Mouse (Mus musculus) kidney, postnatal 10 days (tissue): Measurements from ENCODE around the gene Fbp2.
A peak's percentile ranks its signal among the peaks of the same experiment; 100 is the strongest.

Experiments used
- DNase-seq: peaks from one replicate; pipeline ENCODE4 v3.0.0; 2021; ENCODE audit warnings: mixed read lengths

The Fbp2 gene

DNA sequence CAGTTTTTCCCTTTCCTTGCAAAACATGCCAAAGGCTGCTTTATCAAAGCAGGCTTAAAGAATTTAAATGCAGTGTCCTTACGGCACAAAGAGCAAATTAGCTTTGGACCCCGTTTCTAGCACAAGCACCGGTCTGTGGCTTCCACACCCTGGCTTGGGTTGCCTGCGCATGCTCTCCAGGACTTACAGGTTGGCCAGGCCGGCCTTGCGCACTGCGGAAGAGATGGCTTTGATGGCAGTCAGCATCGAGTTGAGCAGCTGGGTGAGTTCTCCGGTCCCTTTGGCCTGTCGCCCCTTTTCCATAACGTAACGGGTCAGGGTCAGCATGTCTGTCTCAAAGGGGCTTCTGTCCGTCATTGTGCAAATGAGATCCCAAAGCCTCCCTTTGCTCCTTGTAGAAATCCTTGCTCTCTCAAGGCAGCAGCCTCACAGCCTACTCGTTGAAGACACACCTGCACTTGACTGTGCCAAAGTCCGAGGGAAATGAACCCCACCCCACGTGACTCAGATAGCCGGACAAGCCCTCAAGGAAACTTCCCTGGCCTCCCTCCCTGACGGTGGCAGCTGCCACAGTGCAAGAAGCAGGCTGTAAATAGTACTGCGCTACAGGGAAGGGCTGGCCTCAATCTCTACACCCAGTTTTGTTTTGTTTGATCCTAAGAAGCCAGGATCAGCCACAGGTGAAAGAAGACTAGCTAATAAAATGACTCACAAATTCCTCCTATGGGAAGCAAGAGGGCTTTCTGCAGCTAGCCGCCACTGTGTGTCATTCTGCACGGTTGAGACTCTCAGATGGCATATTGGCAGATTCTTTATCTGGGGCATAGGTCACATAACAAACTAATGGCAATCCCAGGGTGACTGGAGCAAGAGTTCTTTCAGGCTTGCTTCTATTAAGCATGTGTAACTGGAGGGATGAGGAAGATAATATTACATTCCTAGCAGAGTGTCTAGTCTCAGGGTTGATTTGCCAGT lies at the start of gene Fbp2:
Gene Fbp2, minus strand, starts transcription at position 482 of the 975 bp plus-strand sequence.
- peak; percentile 73 for DNase-seq

DNA sequence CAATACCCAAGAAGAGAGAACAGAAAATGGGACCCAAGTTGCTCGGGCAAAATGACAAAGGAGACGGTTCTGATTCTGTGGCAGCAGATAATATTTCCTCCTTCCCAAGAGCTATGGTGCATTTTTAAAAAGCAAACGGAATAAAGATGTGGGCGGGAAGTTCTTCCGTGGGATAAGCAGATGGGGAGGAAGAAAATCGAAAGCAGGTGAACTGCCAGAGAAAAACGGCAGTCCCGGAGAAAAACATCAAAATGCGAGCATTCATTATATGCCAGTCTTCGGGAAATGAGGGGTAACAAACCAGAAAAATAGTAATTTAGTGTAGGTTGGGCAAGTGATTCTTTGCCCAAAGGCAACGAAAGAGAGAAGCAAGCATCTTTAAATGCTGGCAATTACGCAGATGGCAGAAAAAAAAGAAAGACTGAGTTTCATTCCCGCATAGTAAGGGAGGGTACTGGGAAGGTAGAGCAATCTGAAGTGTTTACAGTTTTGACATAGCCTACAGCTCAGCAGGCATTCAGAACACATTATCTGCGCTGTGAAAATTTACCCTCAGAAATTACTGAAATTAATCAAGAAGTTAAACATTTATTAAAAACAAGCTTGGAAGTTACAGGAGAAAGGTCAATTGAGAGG lies 49.4 kb upstream of the Fbp2 start:
- DNase-seq = no peak

DNA sequence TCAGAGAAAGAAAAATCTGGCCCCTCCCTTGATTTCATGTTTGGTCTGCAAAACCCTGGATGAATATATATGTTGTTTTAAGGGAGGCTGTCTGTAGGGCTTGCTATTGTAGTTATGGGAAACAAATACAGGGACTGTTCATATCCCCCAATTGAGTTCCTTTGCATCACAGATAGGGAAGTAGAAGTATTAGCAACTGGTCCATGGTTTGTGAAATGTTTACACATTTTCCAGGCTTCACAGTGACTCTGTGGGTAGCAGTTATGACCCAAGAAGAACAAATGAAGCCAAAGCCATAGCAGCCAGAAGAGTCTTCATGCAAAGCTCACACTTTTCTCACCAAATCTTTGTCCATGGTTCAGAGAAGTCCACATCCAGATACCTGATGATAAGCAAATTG lies 42.9 kb upstream of the Fbp2 start:
- no peak for DNase-seq

DNA sequence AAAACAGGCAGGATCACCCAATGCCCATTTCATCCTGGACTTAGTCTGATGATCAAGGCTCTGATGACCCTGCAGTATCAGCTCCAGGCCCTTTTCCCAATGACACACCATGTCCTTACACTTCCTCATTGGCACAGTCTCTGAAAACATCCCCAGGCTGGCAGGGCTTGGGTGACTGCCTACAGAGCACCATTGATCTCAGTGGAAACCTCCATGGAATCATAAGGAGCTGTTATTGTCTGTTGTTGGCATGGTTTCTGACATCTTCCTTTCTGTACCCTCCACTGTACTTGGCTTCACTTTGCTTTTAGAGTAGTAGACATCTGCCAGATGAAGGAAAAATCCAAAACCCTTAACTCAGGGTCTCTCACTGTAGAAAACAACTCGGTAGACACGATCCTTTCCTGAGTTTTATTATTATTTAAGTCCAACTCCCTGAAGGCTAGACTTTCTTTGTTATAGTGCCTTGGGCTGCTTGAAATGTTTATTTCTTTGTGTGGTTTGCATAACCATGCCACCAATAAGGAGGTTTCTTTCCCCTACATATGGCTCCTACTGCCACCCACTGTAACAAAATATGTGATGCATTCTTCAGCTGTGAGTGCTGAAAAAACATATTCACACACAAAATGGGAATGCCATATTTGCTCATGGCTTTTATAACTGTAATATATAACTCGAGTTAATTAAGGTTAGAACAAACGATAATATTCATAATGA lies 39.9 kb upstream of the Fbp2 start:
- no peak for DNase-seq

DNA sequence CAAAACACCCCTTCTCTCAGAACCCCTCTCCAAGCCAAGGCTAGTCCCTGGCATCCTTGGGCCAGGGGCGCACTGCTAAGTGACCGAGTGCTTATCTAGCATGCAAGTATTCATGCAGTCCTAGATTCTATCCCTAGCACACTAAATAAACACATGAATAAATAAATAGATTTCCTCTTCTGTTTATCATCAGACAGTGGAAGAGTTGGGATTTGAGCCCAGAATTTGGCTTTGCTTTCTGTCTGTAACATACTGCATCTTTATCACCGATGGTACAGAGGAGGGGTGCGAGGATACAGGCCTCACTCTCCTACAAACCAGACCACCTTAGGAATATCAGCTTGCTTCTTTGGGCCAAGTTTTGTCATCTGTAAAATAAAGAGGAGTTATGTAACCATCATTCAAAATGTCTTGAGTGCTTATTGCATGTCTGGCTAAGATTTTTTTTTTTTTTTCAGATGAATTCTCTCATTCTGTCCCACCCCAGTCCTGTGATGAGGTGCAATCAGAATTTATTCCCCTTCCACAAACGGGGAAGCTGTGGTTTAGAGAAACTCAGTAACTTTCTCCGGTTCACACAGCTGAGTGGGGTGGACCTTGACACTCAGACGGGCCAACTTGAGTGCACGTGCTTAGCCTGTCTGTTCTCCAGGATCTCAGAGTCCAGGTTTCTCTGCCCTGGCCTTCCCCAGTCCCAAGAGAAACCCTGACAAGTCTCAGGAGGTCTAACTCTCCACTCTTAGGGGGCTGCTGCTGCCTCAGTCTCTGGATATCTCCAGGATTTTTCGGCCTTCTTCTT lies 35.0 kb upstream of the Fbp2 start:
- peak; percentile 63 for DNase-seq

DNA sequence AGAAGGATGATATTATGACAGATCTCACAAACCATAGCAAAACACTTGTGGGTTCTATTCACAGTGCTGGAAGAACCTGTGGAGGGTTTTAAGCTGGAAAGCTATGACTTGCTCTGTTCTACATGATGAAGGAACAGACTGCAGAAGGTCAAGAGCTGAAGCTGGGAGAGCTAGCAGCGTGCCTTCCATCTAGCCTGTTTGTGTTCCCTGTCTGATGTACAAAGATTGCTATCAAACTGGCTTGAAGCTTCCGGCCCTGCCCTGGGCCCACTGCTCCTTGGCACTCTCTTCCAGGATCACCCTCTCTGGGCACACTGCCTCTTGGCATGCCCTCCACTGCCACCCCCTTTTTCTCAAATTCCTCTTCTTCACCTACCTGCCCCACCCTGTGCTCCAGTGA lies 31.1 kb upstream of the Fbp2 start:
- DNase-seq = no peak

DNA sequence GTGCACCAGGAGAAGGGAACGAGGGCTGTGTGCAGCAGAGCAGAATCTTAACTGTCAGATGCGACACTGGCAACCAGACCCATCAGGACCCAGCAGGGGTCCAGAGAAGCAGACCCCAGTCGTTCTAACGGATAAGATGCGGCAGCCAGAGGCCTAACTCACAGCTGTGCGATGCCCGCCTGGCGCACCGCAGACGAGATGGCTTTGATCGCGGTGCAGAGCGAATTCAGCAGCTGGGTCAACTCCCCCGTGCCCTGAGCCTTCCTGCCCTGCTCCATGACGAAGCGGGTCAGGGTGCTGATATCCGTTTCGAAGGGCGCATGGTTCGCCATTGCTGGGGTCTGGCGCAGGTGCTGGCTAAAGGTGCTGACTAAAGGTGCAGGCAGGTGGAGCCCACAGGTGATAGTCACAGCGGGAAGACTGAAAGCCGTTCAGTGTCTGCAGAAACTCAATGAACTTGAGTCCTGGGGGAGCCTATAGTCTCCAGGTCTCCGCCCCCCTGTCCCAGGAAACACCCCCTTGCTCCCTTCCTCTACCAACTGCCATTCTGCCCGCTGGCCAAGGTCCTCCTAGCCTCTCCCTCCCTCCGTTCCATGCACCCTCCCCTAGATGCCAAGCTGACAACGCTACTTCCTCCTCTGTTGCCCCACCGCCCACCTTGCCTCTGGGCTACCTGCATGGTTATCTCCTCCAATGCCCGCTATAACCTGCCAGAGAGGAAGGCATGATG lies 29.7 kb upstream of the Fbp2 start, which contains the start of gene Fbp1:
Gene Fbp1, minus strand, starts transcription at position 571 of the 730 bp plus-strand sequence.
- peak; percentile 76 for DNase-seq

DNA sequence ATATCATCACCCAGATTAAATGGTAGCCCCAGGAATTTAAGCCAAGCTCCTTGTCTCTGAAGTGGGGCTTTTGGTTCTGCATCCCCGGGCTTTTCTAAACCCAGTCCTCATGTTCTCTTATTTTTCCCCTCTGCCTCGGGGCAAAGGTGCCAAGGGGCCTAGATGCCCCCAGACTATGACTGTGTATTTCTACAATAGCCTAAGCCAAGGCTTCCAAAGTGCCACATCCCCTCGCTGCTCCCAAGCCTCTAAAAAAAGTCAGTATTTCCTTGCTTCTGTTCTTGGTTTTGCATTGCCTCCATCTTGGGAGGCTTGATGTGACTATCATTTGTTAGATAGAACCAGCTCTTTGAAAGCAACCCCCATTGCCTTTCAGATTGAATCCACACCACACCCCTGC lies 26.3 kb upstream of the Fbp2 start:
- DNase-seq = no peak

DNA sequence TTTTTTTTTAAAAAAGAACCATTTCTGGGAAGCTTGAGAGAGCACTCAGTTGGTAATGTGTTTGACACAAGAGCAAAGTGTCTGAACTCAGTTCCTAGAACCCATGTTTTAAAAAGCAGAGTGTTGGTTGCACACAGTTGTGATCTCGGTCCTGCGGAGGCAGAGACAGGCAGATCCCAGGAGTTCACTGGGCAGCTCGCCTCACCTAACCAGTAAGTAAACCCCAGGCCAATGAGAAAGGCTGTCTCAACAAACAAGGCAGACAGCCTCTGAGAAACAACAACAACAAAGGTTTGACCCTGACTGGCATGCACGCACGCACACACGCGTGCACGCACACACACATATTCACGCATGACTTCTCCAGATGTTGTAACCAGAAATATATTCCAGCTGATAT lies 25.7 kb upstream of the Fbp2 start:
- DNase-seq = no peak

DNA sequence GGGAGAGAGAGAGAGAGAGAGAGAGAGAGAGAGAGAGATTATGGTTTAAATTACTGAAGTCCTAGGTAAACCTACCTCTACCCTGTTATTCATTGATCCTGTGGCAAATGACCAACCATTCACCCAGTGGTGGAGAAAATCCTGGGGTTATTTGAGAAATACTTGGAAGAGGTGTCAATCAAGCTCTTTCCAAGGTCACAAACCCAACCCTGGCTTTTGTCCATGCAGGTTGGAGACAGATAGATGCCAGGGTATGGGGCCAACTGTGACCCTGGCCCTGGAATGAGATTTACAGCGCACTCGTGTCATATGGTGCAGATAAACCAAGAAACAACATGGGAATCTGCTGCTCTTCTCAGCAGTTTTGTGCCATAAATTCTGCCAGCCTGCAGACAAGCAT lies 25.2 kb upstream of the Fbp2 start:
- DNase-seq = peak; percentile 52

DNA sequence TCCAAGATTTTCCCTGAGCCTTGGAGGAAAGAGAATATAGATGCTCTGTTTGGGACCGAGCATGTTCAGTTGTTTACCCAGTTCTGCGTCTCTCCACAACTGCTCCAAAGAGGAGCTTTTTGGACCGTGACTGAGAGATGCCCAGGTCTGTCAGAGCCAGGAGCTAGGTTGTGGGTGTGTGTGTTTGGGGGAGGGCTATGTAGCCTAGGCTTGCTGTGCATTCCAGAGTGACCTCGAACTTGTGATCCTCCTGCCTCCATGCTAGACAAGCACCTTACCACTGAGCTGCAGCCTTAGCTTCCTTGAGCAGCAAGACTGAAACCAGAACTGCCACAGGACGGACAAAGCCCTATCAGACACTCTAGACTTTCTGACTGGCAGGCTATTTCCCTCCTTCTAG lies 24.6 kb upstream of the Fbp2 start:
- no peak for DNase-seq

DNA sequence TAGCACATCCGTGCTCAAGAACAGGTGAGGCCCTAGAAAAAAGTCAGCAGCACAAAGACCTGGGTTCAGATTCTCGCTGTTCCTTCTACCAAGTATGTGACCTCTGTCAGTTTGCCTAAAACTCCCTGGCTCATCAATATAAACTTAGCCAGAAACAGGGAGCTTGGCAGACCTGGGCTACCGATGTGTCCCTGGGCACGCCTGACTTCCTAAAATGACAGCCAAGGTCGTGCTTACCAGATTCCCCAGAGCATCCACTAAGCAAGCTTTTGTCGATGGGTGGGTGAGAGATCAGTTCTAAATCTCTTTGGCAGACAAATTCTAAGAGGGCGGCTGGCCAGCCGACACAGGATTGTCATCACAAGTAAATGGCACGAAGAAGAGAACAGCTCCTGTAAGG lies 23.1 kb upstream of the Fbp2 start:
- DNase-seq = no peak

DNA sequence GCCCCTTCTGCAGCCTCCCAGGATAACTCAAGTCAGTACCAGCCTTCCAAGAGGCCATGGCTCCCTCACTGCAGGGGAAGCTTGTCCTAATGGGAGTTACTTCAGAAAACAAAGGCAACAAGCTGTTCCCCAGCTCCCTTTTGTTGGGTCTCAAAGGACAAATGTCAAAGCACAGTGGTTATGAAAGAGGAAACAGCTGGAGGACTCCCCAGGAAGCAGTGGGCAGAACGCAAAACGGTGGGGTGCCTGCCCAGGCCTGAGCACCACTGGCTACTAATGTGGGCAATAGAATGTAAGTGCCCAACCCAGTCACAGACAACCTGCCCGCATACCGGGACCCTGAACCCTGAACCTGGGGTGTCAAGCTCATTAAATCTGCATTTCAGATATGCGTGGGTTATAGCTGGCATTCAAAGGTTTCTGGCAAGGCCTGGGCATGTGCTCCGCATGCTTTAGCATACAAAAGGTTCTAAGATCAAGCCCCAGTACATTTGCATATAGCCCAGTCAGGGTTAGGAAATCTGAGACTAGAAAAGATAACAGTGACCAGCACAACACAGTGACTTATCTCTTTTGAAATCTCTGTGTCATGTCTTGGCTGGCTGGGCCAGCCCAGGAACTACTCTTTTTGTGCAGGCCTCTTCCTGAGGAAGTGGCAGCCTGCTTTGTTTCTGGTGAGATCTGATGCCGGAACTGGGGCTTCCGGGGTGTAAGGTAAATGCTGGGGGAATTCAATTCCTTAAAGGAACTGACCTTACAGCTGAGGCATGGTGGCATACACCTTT lies 21.8 kb upstream of the Fbp2 start:
- DNase-seq = no peak

DNA sequence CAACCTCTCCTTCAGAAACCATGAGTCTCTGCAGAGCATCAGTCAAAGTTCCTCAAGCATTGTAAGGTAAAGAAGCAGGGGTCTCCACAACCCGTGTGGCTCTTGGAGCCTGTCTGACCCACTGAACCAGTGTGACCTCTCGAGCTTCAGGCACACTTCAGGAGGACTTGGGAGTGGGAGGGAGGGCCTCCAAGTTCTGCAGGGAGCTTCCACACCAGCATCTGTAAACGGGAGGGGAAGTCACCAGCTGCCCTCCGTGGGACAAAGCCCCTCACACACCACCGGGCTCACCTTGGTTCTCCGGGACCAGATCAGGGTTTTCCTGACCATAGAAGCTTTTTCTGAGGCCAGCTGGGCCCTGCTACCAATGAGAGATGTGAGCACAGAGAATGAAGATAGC lies 21.2 kb upstream of the Fbp2 start:
- no peak for DNase-seq

DNA sequence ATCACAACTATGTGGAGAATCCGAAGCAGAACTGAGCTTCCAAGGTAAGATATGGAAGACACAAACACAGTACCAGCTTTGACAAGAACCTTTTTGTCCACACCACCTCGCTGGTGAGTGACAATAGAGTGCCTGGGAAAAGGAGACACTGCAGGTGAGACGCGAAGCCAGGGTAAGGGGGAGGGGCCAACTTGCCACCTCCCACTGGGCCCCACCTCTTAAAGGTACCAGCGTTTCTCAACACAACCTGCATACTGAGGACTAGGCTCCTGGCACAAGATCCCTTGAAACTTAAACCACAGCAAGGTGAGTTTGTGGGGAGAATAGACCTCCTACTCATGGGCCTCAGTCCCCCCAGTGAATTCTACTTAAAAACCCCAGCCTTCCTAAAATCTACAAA lies 19.0 kb upstream of the Fbp2 start:
- peak; percentile 43 for DNase-seq

DNA sequence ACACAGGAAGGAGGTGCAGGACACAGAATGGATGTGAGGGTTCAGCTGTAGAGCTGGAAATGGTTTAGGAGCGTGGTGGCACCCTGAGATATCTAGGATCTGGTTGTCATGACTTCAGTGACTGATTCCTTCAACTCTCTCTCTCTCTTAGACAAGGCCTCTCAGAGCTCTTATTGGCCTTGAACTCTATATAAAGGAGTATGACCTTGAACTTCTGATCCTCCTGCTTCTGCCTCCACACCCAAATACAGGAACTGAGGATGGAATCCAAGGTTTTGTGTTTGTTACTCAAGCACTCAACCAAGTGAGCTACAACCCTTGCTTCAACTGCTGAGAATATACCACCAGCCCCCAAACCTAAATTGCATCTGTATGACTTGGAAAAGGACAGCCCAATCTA lies 17.9 kb upstream of the Fbp2 start:
- DNase-seq = no peak

DNA sequence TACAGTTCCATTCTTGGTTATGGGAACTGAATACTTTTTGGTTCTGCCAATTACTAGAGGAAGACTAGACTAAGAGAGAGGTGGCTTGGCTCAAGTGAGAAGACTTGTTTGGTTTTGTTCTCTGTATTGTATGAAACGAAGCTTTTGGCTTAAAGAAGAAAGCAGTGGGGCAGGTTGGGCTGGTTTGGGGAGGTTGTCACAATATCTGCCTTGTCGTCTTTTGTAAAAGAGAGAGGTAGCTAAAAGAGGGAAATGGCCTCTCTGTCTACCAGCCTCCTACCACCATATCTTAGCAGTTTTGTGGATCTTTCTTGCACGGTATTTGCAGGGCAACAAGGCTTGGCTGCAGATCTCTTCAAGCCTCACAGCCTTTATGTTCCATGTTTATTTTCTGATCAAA lies 14.0 kb upstream of the Fbp2 start:
- DNase-seq = no peak

DNA sequence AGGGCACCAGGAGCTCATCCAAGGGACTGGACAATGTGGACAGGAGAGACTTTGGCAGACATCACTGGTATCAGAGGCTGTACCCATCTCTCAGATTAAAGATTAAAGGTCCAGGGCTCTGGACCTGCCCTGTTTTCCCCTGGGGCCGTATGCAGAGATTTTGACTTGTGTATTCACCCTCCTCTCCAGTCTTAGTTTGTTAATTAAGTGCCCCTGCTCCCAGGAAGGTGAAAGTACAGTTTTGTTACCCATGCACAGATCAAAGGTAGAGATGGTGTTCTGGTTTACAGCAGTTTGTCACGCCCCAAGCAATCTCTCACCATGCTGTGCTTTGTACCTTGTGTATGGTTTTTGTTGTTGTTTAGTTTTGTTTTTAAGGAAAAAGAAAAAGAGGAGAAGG lies 12.4 kb upstream of the Fbp2 start:
- no peak for DNase-seq

DNA sequence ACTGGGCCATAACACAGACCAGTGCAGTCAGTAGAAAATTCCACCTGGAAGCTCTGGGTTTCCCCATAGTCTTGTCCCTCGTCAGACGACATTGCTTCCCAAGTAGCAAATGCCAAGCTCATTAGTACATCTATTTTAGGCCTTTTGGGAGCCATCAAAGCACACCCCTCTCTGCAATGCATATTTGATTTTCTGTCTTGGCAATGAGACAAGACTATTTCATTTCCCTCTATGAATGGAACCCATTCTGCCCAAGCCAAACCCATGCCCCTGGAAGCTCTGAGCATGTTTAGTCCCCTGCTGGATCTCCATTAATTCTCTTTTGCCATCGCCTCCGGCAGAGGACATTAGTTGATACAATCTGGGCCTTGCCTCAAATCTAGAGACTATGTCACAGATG lies 8.6 kb upstream of the Fbp2 start:
- DNase-seq = no peak

DNA sequence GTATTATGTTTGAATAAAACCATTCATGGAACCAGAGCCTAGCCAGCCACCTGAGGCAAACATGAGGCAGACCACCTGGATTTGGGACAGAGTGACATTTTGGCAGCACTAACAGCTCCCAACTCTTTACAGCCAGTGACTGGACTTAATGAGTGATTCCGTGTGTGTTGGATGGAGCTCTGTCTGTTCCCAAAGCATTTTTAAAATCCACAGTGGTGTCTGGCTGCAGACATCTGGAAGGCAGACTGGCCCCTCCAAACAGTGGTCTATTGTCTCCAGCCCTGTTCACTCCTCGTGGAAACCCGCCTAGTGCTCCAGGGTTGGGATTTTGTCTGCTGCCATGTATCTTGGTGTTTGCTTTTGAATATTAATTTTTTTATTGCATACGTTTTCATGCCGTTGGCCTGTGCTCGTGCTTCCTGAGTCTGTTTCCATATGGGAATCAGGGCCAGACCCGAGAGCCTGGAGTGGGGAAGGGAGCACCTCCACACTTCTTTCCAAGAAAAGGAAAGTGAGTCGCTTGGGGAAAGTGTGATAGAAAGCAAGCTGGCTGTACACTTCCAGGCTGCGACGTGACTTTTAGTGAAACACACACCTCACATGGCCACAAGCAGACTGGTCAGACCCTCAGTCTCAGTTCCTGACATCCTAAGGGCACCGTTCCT lies 7.6 kb upstream of the Fbp2 start:
- DNase-seq = no peak

DNA sequence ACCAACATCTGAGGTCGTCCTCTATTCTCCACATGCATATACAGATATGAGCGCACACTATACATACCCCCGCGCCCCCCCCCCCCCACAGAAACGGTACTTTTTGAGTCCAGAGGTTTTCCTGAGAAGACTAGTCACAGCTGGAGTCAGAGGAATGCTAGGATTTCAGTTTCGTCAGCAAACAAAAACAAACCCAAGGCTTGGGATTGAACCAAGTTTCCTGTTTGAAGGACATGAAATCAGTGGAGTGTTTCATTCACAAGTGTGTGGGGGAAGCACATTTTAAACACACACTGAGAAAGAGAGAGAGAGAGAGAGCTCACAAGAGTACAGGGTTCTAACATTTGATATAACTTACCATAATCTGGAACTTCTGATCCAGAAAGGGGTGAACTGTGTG lies 5.5 kb upstream of the Fbp2 start:
- DNase-seq = no peak
